Mouse (Mus musculus) gastrocnemius, postnatal 25 days (tissue): Measurements from ENCODE around the gene AI413582. TPM values are rescaled to one million over a fixed set of nuclear protein-coding genes. Genes with fewer than 3 reads are reported as not detected.

Experiments used
- DNase-seq: peaks from one replicate; pipeline ENCODE4 v3.0.0; 2022
- long read RNA-seq, 2 experiments: library from polyadenylated mRNA; stranded (forward); transcript quantifications; one replicate each; pipeline ENCODE4 v2.0.0; 2021
- total RNA-seq, 2 experiments: library from RNA; stranded (reverse); gene quantifications; 1 replicate in 1 of 2; 2 replicates in 1 of 2; pipeline ENCODE4 v1.2.3; 2021

AI413582 gene
- 1 to 10 TPM; 2.5 to 2.9 TPM for total RNA-seq
- long read RNA-seq, experiment 1, transcript AI413582-204 (5 exons, 862 nt): major isoform, 6 of 6 reads
- long read RNA-seq, experiment 1, partial matches to known transcripts: 0 of 6 reads
- long read RNA-seq, experiment 1, other reads (novel, unspliced or antisense): 0 of 6 reads
- long read RNA-seq, experiment 2, partial matches to known transcripts: 0 of 4 reads
- long read RNA-seq, experiment 2, other reads (novel, unspliced or antisense): 1 of 4 reads

- DNase-seq: peak; percentile 95
These were observed at the start of gene AI413582 for GRCm38 (mm10) chr17:27565163-27565941. AI413582 (minus strand) TSS chr17:27565756.

- DNase-seq: no peak
These were observed 47.5 kb upstream of the AI413582 start for GRCm38 (mm10) chr17:27613016-27613415.

GRCm38 (mm10) chr17:27611994-27612393, 46.4 kb upstream of the AI413582 start:
- DNase-seq: no peak

- DNase-seq: no peak
These were observed 45.9 kb upstream of the AI413582 start for GRCm38 (mm10) chr17:27611519-27611884.

GRCm38 (mm10) chr17:27610679-27611518, 45.3 kb upstream of the AI413582 start:
- no peak for DNase-seq

- DNase-seq: no peak
These were observed 44.0 kb upstream of the AI413582 start for GRCm38 (mm10) chr17:27609576-27609975.

- DNase-seq: peak; percentile 76
These were observed 38.1 kb upstream of the AI413582 start for GRCm38 (mm10) chr17:27603522-27604234.

GRCm38 (mm10) chr17:27603036-27603435, 37.5 kb upstream of the AI413582 start:
- DNase-seq: no peak

GRCm38 (mm10) chr17:27600869-27601268, 35.3 kb upstream of the AI413582 start:
- DNase-seq: no peak

- DNase-seq: no peak
These were observed 34.7 kb upstream of the AI413582 start for GRCm38 (mm10) chr17:27600286-27600685.

GRCm38 (mm10) chr17:27596376-27597190, 31.0 kb upstream of the AI413582 start:
- DNase-seq: no peak

GRCm38 (mm10) chr17:27595659-27596375, 30.3 kb upstream of the AI413582 start:
- DNase-seq: no peak

- no peak for DNase-seq
These were observed 27.0 kb upstream of the AI413582 start for GRCm38 (mm10) chr17:27592565-27592910.

GRCm38 (mm10) chr17:27591826-27592564, 26.4 kb upstream of the AI413582 start:
- DNase-seq: no peak

- no peak for DNase-seq
These were observed 22.7 kb upstream of the AI413582 start for GRCm38 (mm10) chr17:27588231-27588630.

- peak; percentile 53 for DNase-seq
These were observed 21.7 kb upstream of the AI413582 start for GRCm38 (mm10) chr17:27587252-27587651.

GRCm38 (mm10) chr17:27586661-27587060, 21.1 kb upstream of the AI413582 start:
- no peak for DNase-seq

- DNase-seq: no peak
These were observed 17.8 kb upstream of the AI413582 start for GRCm38 (mm10) chr17:27583185-27583894.

GRCm38 (mm10) chr17:27580392-27581068, 15.0 kb upstream of the AI413582 start:
- no peak for DNase-seq
